Mouse (Mus musculus): ENCODE data around the gene Chst5.
"Not testable (repeated sequence)": the region's sequence is repeated elsewhere in the genome, so short reads cannot be mapped to it uniquely, and the experiment has no call there.

Chst5 gene

GRCm38 (mm10) chr8:111871278-111871677 is 39.0 kb downstream of the Chst5 start:
- DNase-seq (ENCODE audit: inconsistent ontology term) = no peak

GRCm38 (mm10) chr8:111870379-111870778 is 39.9 kb downstream of the Chst5 start:
- no peak for DNase-seq (ENCODE audit: inconsistent ontology term)

- DNase-seq (ENCODE audit: inconsistent ontology term) = no peak
Measured at GRCm38 (mm10) chr8:111868664-111869063, 41.6 kb downstream of the Chst5 start.

- DNase-seq (ENCODE audit: inconsistent ontology term) = no peak
Measured at GRCm38 (mm10) chr8:111865857-111866256, 44.4 kb downstream of the Chst5 start.

- DNase-seq (ENCODE audit: inconsistent ontology term) = no peak
Measured at GRCm38 (mm10) chr8:111865130-111865852, 45.0 kb downstream of the Chst5 start.

- DNase-seq (ENCODE audit: inconsistent ontology term) = no peak
Measured at GRCm38 (mm10) chr8:111864648-111865047, 45.6 kb downstream of the Chst5 start.

- DNase-seq (ENCODE audit: inconsistent ontology term) = no peak
Measured at GRCm38 (mm10) chr8:111863280-111863679, 47.0 kb downstream of the Chst5 start.

- no peak for DNase-seq (ENCODE audit: inconsistent ontology term)
Measured at GRCm38 (mm10) chr8:111855977-111856376, 54.3 kb downstream of the Chst5 start.

- peak; percentile 93 for DNase-seq (ENCODE audit: inconsistent ontology term)
Measured at GRCm38 (mm10) chr8:111853861-111854501, 56.3 kb downstream of the Chst5 start, which contains the start of gene Cfdp1. Gene Cfdp1 (minus strand): TSS chr8:111854291.

- not testable (repeated sequence) for DNase-seq (ENCODE audit: inconsistent ontology term)
Measured at GRCm38 (mm10) chr8:111853219-111853618, 57.0 kb downstream of the Chst5 start.

GRCm38 (mm10) chr8:111846746-111847145 is 63.5 kb downstream of the Chst5 start:
- DNase-seq (ENCODE audit: inconsistent ontology term) = no peak
